Mouse (Mus musculus) hindbrain, embryonic 14.5 days (tissue): ENCODE measurements around the gene Slc25a3. TPM values are rescaled to one million over a fixed set of nuclear protein-coding genes. Genes with fewer than 3 reads are reported as not detected.

Experiments
- ATAC-seq: fragments of 200-750 bp; cut with Nextera tagmentation; 2 replicates; pipeline ENCODE4 v1.8.0; 2017; ENCODE audit warnings: moderate number of reproducible peaks, mild to moderate bottlenecking, moderate TSS enrichment, moderate library complexity; ENCODE audit not compliant: low FRiP score
- DNase-seq: peaks from one replicate; pipeline ENCODE4 v3.0.0-alpha.2; 2015; ENCODE audit warnings: low spot score
- H3K27ac ChIP-seq: fragments of 300-500 bp; sonication (generic); 2 replicates; pipeline ENCODE4 v1.5.1; 2014; ENCODE audit warnings: mild to moderate bottlenecking, moderate library complexity
- H3K27me3 ChIP-seq: fragments of 300-500 bp; sonication (generic); 2 replicates; pipeline ENCODE4 v1.6.1; 2014; ENCODE audit warnings: mild to moderate bottlenecking, low read length, mixed read lengths; ENCODE audit not compliant: control insufficient read depth, insufficient read depth
- H3K36me3 ChIP-seq: fragments of 300-500 bp; sonication (generic); replicated peaks from 2 replicates; pipeline ENCODE4 v1.6.1; 2014; ENCODE audit not compliant: control insufficient read depth, insufficient read depth
- H3K4me1 ChIP-seq: fragments of 300-500 bp; sonication (generic); replicated peaks from 2 replicates; pipeline ENCODE4 v1.6.1; 2014; ENCODE audit warnings: antibody characterized with exemption, low read length, mixed read lengths; ENCODE audit not compliant: control insufficient read depth, insufficient read depth
- H3K4me2 ChIP-seq: fragments of 300-500 bp; sonication (generic); replicated peaks from 2 replicates; pipeline ENCODE4 v1.6.1; 2014; ENCODE audit warnings: mild to moderate bottlenecking, moderate library complexity
- H3K4me3 ChIP-seq: fragments of 300-500 bp; sonication (generic); replicated peaks from 2 replicates; pipeline ENCODE4 v1.5.1; 2014; ENCODE audit warnings: mild to moderate bottlenecking, low read length
- H3K9ac ChIP-seq: fragments of 300-500 bp; sonication (generic); 2 replicates; pipeline ENCODE4 v1.6.1; 2014
- H3K9me3 ChIP-seq: fragments of 300-500 bp; sonication (generic); 2 replicates; pipeline ENCODE4 v1.6.1; 2016; ENCODE audit warnings: low read length; ENCODE audit not compliant: control insufficient read depth
- WGBS: fragments of 180-500 bp; shearing (Covaris S2); extraction: QIAGEN DNeasy Blood & Tissue Kit; methylation state at CpG from one replicate; pipeline ENCODE4 v1.1.7; 2014; 5-methylcytosine and 5-hydroxymethylcytosine counted together
- polyA plus RNA-seq: library from polyadenylated mRNA; unstranded; fragments of >200 nt; fragmentation: Nextera tagmentation; extraction: Ambion mirVana; gene quantifications from 2 replicates; pipeline ENCODE4 v1.2.1, GENCODE M21; 2014

Gene Slc25a3
- polyA plus RNA-seq, 1 experiment from 2014 or later = 626 TPM

DNA sequence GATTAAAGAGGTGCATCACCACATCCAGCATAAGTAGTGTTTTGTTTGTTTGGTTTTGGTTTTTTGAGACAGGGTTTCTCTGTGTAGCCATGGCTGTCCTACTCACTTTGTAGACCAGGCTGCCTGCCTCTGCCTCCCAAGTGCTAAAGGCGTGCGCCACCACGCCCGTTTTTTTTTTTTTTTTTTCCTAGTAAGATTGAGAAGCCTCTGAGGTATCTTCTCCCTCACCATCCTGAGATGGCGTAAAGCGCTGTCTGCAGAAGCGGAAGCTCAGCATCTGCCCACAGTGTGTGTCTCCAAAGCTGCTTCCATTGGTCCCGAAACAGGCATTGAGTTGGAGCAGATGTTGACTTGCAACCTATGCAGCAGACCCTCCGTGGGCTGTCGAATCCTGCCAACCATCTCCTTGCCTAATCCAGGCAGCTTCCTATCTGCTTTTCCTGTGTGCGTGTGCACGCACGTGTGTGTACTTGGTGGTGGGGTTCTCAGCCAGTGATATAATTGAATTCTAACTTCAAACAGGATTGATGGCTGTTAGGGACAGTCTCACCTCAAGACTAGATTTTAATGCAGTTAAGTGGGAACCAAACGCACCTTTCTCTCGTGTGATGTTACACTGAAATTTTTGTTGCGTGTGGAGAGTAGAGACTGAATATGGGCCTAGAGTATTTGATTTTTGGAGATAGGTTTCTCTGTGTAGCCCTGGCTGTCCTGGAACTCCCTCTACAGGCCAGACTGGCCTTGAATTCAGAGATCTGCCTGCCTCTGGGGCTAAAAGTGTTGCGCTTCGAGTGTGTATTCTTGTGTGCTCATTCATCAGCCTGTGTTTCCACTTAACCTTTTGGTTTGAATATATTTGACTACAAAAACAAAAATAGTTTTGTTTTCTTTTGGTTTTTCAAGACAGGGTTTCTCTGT is 19.7 kb upstream of the Slc25a3 start:
- Histone ChIP-seq H3K4me1 (no peaks in the 10 kb centered on the region), H3K9me3 (no peaks in the 10 kb centered on the region), H3K27me3 (no peaks in the 10 kb centered on the region), H3K27ac (no peak overlapping the region), H3K4me2 (no peak overlapping the region), H3K9ac (no peak overlapping the region), H3K4me3 (no peak overlapping the region), H3K36me3 (peaks cover 28% of the 10 kb centered on the region)
- ATAC-seq (0 out of 2 replicates have a peak, but pooled peaks have one; percentile 46), DNase-seq (no peak)
- 78% methylated on average over 18 of the region's 18 CpGs for WGBS

- no peak overlapping the region for H3K4me2 ChIP-seq
- H3K27ac ChIP-seq = no peak overlapping the region
- ATAC-seq = no peak
- H3K27me3 ChIP-seq = no peaks in the 10 kb centered on the region
- H3K36me3 ChIP-seq = peaks cover 24% of the 10 kb centered on the region
- H3K4me1 ChIP-seq = no peaks in the 10 kb centered on the region
- no peak overlapping the region for H3K9ac ChIP-seq
- H3K9me3 ChIP-seq = no peaks in the 10 kb centered on the region
- WGBS = 78% methylated on average over 10 of the region's 10 CpGs
- no peak for DNase-seq
- H3K4me3 ChIP-seq = no peak overlapping the region
These were observed 18.9 kb upstream of the Slc25a3 start for GRCm38 (mm10) chr10:91142654-91143191.

GRCm38 (mm10) chr10:91141564-91141963 is 17.7 kb upstream of the Slc25a3 start:
- ATAC-seq (0 out of 2 replicates have a peak, but pooled peaks have one; percentile 19), DNase-seq (peak; percentile 70)
- WGBS = 41% methylated on average over 2 of the region's 2 CpGs
- H3K4me2 ChIP-seq = no peak overlapping the region
- H3K27ac ChIP-seq = no peak overlapping the region
- no peak overlapping the region for H3K9ac ChIP-seq
- peaks cover 14% of the 10 kb centered on the region; the same call in 1 of the 2 replicates for H3K36me3 ChIP-seq
- no peaks in the 10 kb centered on the region for H3K27me3 ChIP-seq
- H3K4me3 ChIP-seq = no peak overlapping the region
- H3K4me1 ChIP-seq = no peaks in the 10 kb centered on the region
- no peaks in the 10 kb centered on the region for H3K9me3 ChIP-seq

GRCm38 (mm10) chr10:91139148-91139766 is 15.4 kb upstream of the Slc25a3 start:
- no peak for ATAC-seq
- Histone ChIP-seq H3K36me3 (no peaks in the 10 kb centered on the region), H3K4me3 (no peak overlapping the region), H3K27me3 (no peaks in the 10 kb centered on the region), H3K9me3 (no peaks in the 10 kb centered on the region), H3K9ac (no peak overlapping the region), H3K4me2 (no peak overlapping the region), H3K4me1 (no peaks in the 10 kb centered on the region), H3K27ac (no peak overlapping the region)
- WGBS = 92% methylated on average over 14 of the region's 14 CpGs
- DNase-seq = no peak

GRCm38 (mm10) chr10:91138317-91138716 is 14.5 kb upstream of the Slc25a3 start:
- WGBS = 87% methylated on average over 3 of the region's 3 CpGs
- no peaks in the 10 kb centered on the region for H3K9me3 ChIP-seq

DNA sequence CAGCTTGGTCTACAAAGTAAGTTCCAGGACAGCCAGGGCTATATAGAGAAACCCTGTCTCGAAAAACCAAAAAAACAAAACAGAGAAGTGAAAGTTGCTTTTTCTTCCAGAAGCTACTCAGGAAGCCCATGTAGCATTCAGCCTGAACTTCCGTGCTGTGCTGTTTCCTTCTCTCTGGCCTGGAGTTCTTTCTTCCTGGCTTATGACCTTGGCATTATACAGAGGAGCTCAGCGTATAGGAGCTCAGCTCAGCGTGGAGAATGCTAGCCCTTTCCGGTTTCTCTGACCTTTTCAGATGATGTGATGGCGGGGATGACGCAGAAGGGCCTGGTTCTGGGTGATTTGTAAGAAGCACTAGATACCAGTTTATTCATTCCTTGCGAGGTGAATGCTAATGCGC is 13.5 kb upstream of the Slc25a3 start:
- DNase-seq = no peak
- Histone ChIP-seq H3K27me3 (no peaks in the 10 kb centered on the region), H3K27ac (no peak overlapping the region), H3K9ac (no peak overlapping the region), H3K9me3 (no peaks in the 10 kb centered on the region), H3K4me3 (no peak overlapping the region), H3K4me2 (no peak overlapping the region), H3K36me3 (no peaks in the 10 kb centered on the region), H3K4me1 (no peaks in the 10 kb centered on the region)
- ATAC-seq = no peak
- WGBS = 59% methylated on average over 9 of the region's 9 CpGs

More at GRCm38 (mm10) chr10:91138317-91138716, 14.5 kb upstream of the Slc25a3 start:
- H3K27me3 ChIP-seq = no peaks in the 10 kb centered on the region
- H3K4me3 ChIP-seq = no peak overlapping the region
- H3K36me3 ChIP-seq = no peaks in the 10 kb centered on the region
- no peak overlapping the region for H3K9ac ChIP-seq
- no peak for DNase-seq
- H3K4me2 ChIP-seq = no peak overlapping the region
- H3K27ac ChIP-seq = no peak overlapping the region
- no peak for ATAC-seq
- no peaks in the 10 kb centered on the region for H3K4me1 ChIP-seq

DNA sequence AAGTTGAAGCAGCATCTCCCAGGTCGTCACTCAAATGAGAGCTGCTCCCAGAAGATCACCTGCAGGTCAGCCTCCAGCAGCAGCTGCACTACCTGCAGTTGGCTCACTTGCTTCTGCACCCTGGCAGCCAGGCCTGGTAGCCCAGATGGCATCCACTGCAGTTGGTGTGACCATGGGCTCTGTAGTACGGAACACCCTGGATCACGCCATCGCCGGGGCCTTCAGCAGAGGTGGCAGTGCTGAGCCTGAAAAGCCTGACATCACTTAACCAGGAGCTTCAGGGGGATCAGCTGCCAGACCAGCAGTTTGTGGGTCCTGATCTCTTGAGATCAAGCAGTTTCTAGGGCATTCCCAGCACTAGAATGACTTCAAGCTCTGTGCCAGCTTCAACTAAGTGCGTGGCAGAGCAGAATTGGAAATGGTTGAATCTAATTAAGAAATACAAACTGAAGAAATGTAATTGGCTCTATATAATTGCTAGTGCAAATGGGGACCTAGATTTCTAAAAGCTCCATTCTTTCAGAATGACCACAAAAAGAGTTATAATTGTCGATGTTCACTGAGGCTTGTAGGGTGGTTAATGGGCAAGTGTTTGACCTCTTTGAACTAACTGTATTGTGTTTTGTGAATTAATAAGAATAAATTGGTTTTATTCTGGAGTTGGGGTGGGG is 11.6 kb upstream of the Slc25a3 start:
- Histone ChIP-seq H3K4me2 (no peak overlapping the region), H3K9me3 (no peaks in the 10 kb centered on the region), H3K27me3 (no peaks in the 10 kb centered on the region), H3K4me3 (no peak overlapping the region), H3K4me1 (no peaks in the 10 kb centered on the region), H3K36me3 (no peaks in the 10 kb centered on the region), H3K27ac (no peak overlapping the region), H3K9ac (no peak overlapping the region)
- DNase-seq (no peak), ATAC-seq (no peak)
- WGBS = 81% methylated on average over 7 of the region's 7 CpGs

- no peak for ATAC-seq
- Histone ChIP-seq H3K4me1 (no peaks in the 10 kb centered on the region), H3K27ac (no peak overlapping the region), H3K9me3 (no peaks in the 10 kb centered on the region), H3K9ac (no peak overlapping the region), H3K36me3 (no peaks in the 10 kb centered on the region), H3K4me3 (no peak overlapping the region), H3K27me3 (no peaks in the 10 kb centered on the region), H3K4me2 (no peak overlapping the region)
- no peak for DNase-seq
- WGBS = 86% methylated on average over 1 of the region's 1 CpGs
These were observed 7.7 kb upstream of the Slc25a3 start for GRCm38 (mm10) chr10:91131565-91131964.

DNA sequence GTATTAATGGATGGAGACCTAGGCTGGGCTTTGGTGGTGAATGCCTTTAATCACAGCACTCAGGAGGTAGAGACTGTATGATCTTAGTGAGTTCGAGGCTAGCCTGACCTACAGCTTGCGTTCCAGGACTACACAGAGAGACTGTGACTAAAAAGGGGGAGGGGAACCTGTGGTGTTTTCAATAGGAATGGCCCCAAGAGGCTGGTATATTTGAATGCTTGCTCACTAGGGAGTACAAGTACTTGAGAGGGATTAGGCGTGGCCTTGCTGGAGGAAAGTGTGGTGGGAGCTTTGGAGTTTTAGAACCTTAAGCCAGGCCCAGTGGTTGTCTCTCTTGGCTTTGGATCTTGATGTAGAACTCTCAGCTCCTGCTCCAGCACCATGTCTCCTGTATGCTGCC is 6.9 kb upstream of the Slc25a3 start:
- H3K36me3 ChIP-seq = no peaks in the 10 kb centered on the region
- H3K4me2 ChIP-seq = no peak overlapping the region
- no peaks in the 10 kb centered on the region for H3K4me1 ChIP-seq
- no peaks in the 10 kb centered on the region for H3K27me3 ChIP-seq
- no peak overlapping the region for H3K27ac ChIP-seq
- no peak for ATAC-seq
- no peak overlapping the region for H3K9ac ChIP-seq
- DNase-seq = no peak
- no peak overlapping the region for H3K4me3 ChIP-seq
- 81% methylated on average over 3 of the region's 3 CpGs for WGBS
- H3K9me3 ChIP-seq = no peaks in the 10 kb centered on the region
